Mouse (Mus musculus): ENCODE measurements at regions not wholly inside any gene's neighbourhood (a gene's known extent, or its start where the extent isn't known, plus 50 kb on each side); places are given as distances from the start of the nearest gene placed in this dataset.
A peak's percentile ranks its signal among the peaks of the same experiment; 100 is the strongest.
"Not testable (repeated sequence)": the region's sequence is repeated elsewhere in the genome, so short reads cannot be mapped to it uniquely, and the experiment has no call there.

GRCm38 (mm10) chr5:96898120-96898672, 99.3 kb upstream of the Bmp2k start:
- no peak for DNase-seq (ENCODE audit: low spot score in 2 of 2)

GRCm38 (mm10) chr5:96898695-96899094, 98.8 kb upstream of the Bmp2k start:
- DNase-seq (ENCODE audit: low spot score in 2 of 2), result no peak

- DNase-seq (ENCODE audit: low spot score in 2 of 2), result peak in 1 of 2 experiments; percentile 38
Observed at GRCm38 (mm10) chr5:96905572-96906271, 91.8 kb upstream of the Bmp2k start.

GRCm38 (mm10) chr5:96908371-96908770, 89.1 kb upstream of the Bmp2k start:
- DNase-seq (ENCODE audit: low spot score in 2 of 2), result not testable (repeated sequence)

- DNase-seq (ENCODE audit: low spot score in 2 of 2), result no peak
Observed at GRCm38 (mm10) chr5:96909218-96909617, 88.3 kb upstream of the Bmp2k start.

- DNase-seq (ENCODE audit: low spot score in 2 of 2), result peak in 1 of 2 experiments; percentile 24
Observed at GRCm38 (mm10) chr5:96911550-96912253, 85.8 kb upstream of the Bmp2k start.

- DNase-seq (ENCODE audit: low spot score in 2 of 2), result no peak
Observed at GRCm38 (mm10) chr5:96912254-96912635, 85.2 kb upstream of the Bmp2k start.

GRCm38 (mm10) chr5:96912781-96913180, 84.7 kb upstream of the Bmp2k start:
- no peak for DNase-seq (ENCODE audit: low spot score in 2 of 2)

GRCm38 (mm10) chr5:96913711-96914110, 83.8 kb upstream of the Bmp2k start:
- no peak for DNase-seq (ENCODE audit: low spot score in 2 of 2)

GRCm38 (mm10) chr5:96914696-96915404, 82.6 kb upstream of the Bmp2k start:
- no peak for DNase-seq (ENCODE audit: low spot score in 2 of 2)

- no peak for DNase-seq (ENCODE audit: low spot score in 2 of 2)
Observed at GRCm38 (mm10) chr5:96916897-96917296, 80.6 kb upstream of the Bmp2k start.

GRCm38 (mm10) chr5:96917596-96918258, 79.8 kb upstream of the Bmp2k start:
- peak; percentile 16 to 43 for DNase-seq (ENCODE audit: low spot score in 2 of 2)

GRCm38 (mm10) chr5:96919149-96919548, 78.3 kb upstream of the Bmp2k start:
- DNase-seq (ENCODE audit: low spot score in 2 of 2), result no peak

GRCm38 (mm10) chr5:96921037-96921436, 76.5 kb upstream of the Bmp2k start:
- DNase-seq (ENCODE audit: low spot score in 2 of 2), result no peak

- DNase-seq (ENCODE audit: low spot score in 2 of 2), result no peak
Observed at GRCm38 (mm10) chr5:96921511-96921910, 76.0 kb upstream of the Bmp2k start.

- DNase-seq (ENCODE audit: low spot score in 2 of 2), result no peak
Observed at GRCm38 (mm10) chr5:96921973-96922715, 75.3 kb upstream of the Bmp2k start.

GRCm38 (mm10) chr5:96922716-96923076, 74.8 kb upstream of the Bmp2k start:
- no peak for DNase-seq (ENCODE audit: low spot score in 2 of 2)

GRCm38 (mm10) chr5:96923526-96923925, 74.0 kb upstream of the Bmp2k start:
- no peak for DNase-seq (ENCODE audit: low spot score in 2 of 2)

- no peak for DNase-seq (ENCODE audit: low spot score in 2 of 2)
Observed at GRCm38 (mm10) chr5:96924736-96925429, 72.6 kb upstream of the Bmp2k start.

- no peak for DNase-seq (ENCODE audit: low spot score in 2 of 2)
Observed at GRCm38 (mm10) chr5:96925943-96926342, 71.5 kb upstream of the Bmp2k start.
